Mouse (Mus musculus): Measurements from ENCODE around the gene Pigk. TPM values are rescaled to one million over a fixed set of nuclear protein-coding genes. Genes with fewer than 3 reads are reported as not detected.

The Pigk gene
- total RNA-seq, 2 experiments from 2014 or later = 23.4 to 29.8 TPM

GRCm38 (mm10) chr3:152956038-152956437 is 242.1 kb downstream of the Pigk start:
- intact Hi-C loops (cut with DNase I) = loop anchor here (10.0 kb wide), 1 partner anchor 171 kb away; no protein-coding TSS in a partner anchor
- DNase-seq (ENCODE audit: low spot score) = no peak

GRCm38 (mm10) chr3:152956771-152957170 is 242.9 kb downstream of the Pigk start:
- intact Hi-C loops (cut with DNase I) = loop anchor here (10.0 kb wide), 1 partner anchor 172 kb away; no protein-coding TSS in a partner anchor
- no peak for DNase-seq (ENCODE audit: low spot score)

DNA sequence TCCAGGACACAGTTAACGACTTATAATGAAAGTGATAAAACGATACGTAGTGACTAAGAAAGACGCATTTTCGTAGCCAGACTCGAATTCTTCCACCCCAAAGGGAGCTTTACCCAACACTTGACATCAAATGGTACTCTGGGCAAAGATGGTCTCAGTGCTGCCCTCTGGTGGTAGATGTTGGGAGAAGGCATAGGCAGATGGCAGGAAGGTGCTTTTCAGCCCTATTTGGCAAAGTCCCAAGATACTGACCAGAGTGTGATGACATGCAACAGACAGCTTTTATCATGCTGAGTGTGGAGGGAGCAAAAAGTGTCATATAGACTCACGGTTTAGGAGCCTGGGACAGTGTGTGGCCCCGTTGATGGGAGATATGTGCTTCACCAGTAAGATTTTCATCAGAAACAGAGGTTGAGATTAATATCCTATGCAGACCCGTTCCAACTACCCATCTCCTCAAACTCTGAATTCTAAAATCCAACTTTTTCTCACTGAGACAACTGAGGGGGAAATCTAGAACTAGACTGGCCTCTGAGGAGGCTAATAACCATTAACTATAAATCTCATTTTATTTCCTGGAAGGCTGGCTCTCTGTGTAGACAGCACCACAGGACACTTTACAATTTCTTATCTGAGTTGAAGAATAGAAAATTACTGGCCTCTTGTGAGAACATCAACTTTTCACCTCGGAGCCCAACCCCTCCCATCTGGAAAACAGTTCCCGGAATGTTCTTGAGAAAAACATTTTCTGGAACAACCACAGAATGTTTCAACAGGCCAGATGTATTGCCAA is 244.7 kb downstream of the Pigk start:
- no peak for DNase-seq (ENCODE audit: low spot score)
- intact Hi-C loops (cut with DNase I) = loop anchor here (10.0 kb wide), 1 partner anchor 174 kb away; no protein-coding TSS in a partner anchor

- no peak for DNase-seq (ENCODE audit: low spot score)
- intact Hi-C loops (cut with DNase I) = no loop called here
Measured at GRCm38 (mm10) chr3:152961855-152962376, 248.0 kb downstream of the Pigk start.

DNA sequence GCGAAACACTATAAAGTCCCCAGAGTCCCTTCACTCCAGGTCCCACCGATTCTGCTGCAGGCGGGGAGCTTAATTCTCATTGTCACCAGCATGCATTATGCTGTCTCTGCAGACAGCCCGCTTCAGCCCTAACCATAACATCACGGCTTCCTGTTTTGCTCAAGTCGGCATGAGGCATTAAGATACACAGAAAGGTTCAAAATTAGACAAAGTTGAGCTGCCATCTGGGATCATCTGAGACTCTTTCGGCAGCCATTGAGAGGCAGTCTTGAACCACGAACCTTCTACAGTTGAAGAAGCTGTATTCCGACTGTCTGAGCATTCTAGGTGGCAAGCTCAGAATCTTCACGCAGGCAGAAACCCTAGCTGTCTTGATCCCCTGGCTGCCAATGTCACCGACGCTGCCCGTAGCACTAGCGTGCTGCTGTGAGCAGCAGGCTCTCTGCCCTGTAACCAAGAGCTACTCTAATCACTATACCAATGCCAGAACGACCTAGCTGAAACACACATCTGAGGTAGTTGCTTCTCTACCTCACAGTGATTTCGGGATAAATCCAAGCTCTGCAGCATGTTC is 256.0 kb downstream of the Pigk start:
- DNase-seq (ENCODE audit: low spot score) = no peak
- intact Hi-C loops (cut with DNase I) = no loop called here

- intact Hi-C loops (cut with DNase I) = no loop called here
- no peak for DNase-seq (ENCODE audit: low spot score)
Measured at GRCm38 (mm10) chr3:152971373-152971772, 257.5 kb downstream of the Pigk start.

- no peak for DNase-seq (ENCODE audit: low spot score)
- intact Hi-C loops (cut with DNase I) = no loop called here
Measured at GRCm38 (mm10) chr3:152979481-152980092, 265.7 kb downstream of the Pigk start.

GRCm38 (mm10) chr3:152980431-152980830 is 266.5 kb downstream of the Pigk start:
- DNase-seq (ENCODE audit: low spot score) = no peak
- intact Hi-C loops (cut with DNase I) = no loop called here

- intact Hi-C loops (cut with DNase I) = no loop called here
- no peak for DNase-seq (ENCODE audit: low spot score)
Measured at GRCm38 (mm10) chr3:152980978-152981974, 267.4 kb downstream of the Pigk start.

DNA sequence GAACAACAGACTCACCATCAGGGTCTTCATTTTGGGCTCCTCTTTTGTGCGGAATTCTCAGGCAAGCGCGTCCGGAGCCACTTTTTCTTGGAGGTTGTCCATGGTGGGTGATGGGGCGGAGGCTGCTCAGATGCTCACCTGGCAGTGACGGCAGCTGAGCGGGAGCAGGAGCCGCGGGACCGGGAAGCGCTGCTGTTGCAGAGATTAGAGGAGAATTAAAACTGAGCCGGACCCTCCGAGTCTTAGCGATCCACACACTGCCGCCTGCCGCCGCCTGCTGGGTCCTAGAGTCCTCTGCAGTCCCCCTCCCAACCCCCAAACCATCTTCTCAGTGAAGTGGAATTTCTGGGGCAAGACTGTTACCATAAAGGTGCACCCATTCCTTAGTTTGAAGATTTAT is 268.1 kb downstream of the Pigk start, which contains the start of gene St6galnac5:
Gene St6galnac5, minus strand, starts transcription at position 259 of the 400 bp plus-strand sequence.
- intact Hi-C loops (cut with DNase I) = no loop called here
- DNase-seq (ENCODE audit: low spot score) = no peak

DNA sequence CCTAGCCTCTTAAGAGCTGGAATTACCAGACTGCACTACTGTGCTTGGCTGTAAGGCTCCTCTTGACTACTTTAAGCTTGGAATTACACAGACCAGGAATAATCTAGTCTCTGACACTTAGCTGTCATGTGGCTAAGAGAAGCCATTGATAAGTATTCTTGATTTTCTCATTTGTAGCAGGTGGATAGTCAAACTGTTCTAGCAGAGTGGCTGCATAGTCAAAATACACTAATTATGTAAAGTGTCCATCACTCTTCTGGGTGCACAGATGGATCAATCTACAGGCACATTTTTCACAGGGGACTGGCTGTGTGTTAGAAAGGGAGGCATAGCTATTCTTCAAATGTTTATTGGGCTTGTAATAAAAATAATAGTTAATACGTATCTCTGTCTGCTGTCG is 276.9 kb downstream of the Pigk start:
- no peak for DNase-seq (ENCODE audit: low spot score)
- intact Hi-C loops (cut with DNase I) = no loop called here

DNA sequence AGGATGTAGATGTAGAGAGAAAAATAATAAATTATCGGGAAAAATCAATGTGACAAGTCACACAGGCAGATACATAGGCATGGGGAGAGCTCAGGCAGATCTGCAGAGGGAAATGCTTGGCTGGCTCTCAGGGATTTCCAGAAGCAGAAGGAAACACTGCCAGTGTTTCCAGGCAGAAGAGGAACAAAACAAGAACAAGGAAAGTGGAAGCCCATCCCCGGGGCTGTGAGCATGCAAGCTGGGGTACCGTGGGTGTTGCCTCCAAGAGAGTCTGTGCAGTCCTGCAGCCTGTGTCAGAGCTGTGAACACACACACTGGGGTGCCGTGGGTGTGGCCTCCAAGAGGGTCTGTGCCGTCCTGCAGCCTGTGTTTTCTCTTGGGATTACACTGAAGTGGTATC is 279.7 kb downstream of the Pigk start:
- intact Hi-C loops (cut with DNase I) = no loop called here
- DNase-seq (ENCODE audit: low spot score) = no peak

DNA sequence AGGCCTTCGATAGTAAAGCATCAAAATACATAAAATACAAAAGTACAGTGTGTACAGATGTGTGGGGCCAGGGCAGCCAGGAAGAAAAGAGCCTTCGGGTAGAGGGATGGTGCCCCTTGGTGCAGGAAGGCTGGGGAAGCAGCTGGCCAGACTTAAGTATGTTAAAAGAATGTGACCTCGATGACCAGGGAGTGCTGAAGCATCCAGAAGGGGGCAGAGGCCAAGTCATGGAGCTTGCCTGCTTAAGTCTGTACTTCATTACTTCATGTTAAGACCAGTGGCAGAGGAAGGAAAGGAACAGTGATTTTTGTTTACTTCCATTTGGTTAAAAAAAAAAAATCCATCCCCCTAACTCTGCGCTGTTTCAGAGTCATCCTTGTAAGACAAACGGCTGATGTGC is 284.2 kb downstream of the Pigk start:
- no peak for DNase-seq (ENCODE audit: low spot score)

GRCm38 (mm10) chr3:152998901-152999300 is 285.0 kb downstream of the Pigk start:
- no peak for DNase-seq (ENCODE audit: low spot score)
- intact Hi-C loops (cut with DNase I) = no loop called here

More for the DNA sequence above, 284.2 kb downstream of the Pigk start:
- intact Hi-C loops (cut with DNase I) = no loop called here

GRCm38 (mm10) chr3:153006893-153007292 is 293.0 kb downstream of the Pigk start:
- DNase-seq (ENCODE audit: low spot score) = no peak

DNA sequence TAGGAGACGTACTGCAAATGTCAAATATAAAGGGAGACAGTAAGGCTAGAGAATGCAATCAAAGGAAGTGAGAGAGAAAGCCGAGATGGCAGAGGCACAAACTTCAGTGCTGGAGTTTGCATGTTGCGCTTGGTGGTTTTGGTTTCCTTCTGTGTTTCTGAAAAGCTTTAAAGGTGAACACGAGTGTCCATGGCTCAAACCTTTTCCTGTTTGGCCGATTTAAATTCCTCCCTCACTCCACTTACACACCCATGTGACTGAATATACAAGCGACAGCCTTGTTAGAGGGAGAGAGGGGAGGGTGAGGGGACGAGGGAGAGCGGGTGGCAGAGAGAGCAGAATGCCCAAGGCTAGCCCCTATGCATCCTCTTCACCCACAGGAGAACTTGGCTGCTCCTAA is 302.5 kb downstream of the Pigk start:
- intact Hi-C loops (cut with DNase I) = no loop called here
- no peak for DNase-seq (ENCODE audit: low spot score)

More at GRCm38 (mm10) chr3:153006893-153007292, 293.0 kb downstream of the Pigk start:
- intact Hi-C loops (cut with DNase I) = no loop called here

DNA sequence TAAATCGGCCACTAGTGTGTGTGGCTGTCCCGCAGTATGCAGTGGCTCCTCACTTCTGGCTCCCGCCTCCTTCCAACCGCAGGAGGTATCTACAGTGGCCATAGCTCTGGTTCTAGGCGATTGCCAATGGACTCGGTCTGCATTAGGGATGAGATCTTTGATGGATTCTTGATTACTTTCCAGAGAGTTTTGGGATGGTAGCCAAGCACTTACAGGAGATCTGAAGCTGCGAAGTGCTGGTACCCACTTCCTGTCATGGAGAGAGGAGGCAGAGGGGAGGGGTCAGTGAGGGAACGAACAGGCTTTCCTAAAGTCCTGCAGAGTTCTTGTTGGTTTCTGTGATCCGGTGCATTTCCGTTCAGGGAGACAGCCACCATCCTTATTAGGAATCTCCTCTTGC is 304.2 kb downstream of the Pigk start:
- DNase-seq (ENCODE audit: low spot score) = no peak
- intact Hi-C loops (cut with DNase I) = no loop called here

GRCm38 (mm10) chr3:153024016-153024415 is 310.1 kb downstream of the Pigk start:
- intact Hi-C loops (cut with DNase I) = no loop called here
- DNase-seq (ENCODE audit: low spot score) = no peak
